Mouse (Mus musculus): ENCODE results near the gene Plcxd1. TPM values are rescaled to one million over a fixed set of nuclear protein-coding genes. Genes with fewer than 3 reads are reported as not detected.
A peak's percentile ranks its signal among the peaks of the same experiment; 100 is the strongest.

The Plcxd1 gene
- total RNA-seq (2012; rRNA removed) (0.64 and 0.67 TPM in 2 replicates), total RNA-seq (2014; rRNA removed) (not detected in 2 replicates), polyA plus RNA-seq (2012; ENCODE audit: insufficient read length, low read depth) (0.98 and 1.3 TPM in 2 replicates)

GRCm38 (mm10) chr5:110099656-110100580 lies at the start of gene Plcxd1:
TSS of gene Plcxd1 (plus strand) at chr5:110099969.
- no peak within 1 kb of the TSS for H3K4me3 ChIP-seq (replicated peaks in 1 of 3; ENCODE audit: low read depth in 2 of 3, low read length in 2 of 3, poor library complexity in 1 of 3)
- H3K79me2 ChIP-seq (replicated peaks; ENCODE audit: control insufficient read depth, extremely low read depth, insufficient read depth, poor library complexity, severe bottlenecking), result no peaks in the 10 kb centered on the region
- no peak for DNase-seq (ENCODE audit: extremely low read depth)
- peaks cover 10% of the 10 kb centered on the region for H3K9me3 ChIP-seq (replicated peaks; ENCODE audit: low read length)
- H3K27me3 ChIP-seq (replicated peaks), result no peaks in the 10 kb centered on the region
- H3K4me1 ChIP-seq (ENCODE audit: control insufficient read depth in 1 of 2, insufficient read depth in 2 of 2), result peaks cover 7 to 10% of the 10 kb centered on the region in 2 experiments; a peak in 3 of 4 replicates
- peaks cover 29 to 34% of the 10 kb centered on the region in 2 experiments for H3K36me3 ChIP-seq (replicated peaks in 1 of 2; ENCODE audit: control insufficient read depth in 1 of 2, insufficient read depth in 1 of 2, low read length in 1 of 2)
- H3K4me2 ChIP-seq (ENCODE audit: insufficient read depth, low read depth, poor library complexity, severe bottlenecking), result no peak within 1 kb of the TSS
- TF ChIP-seq SIN3A (IDR thresholded peaks at IDR 0.05; ENCODE audit: low read length), result no peak
- no peak for TF ChIP-seq MEF2A (IDR thresholded peaks at IDR 0.05; ENCODE audit: borderline replicate concordance, low read depth, low read length)
- TF ChIP-seq ZKSCAN1 (IDR thresholded peaks at IDR 0.05; ENCODE audit: borderline replicate concordance, low read depth, low read length), result no peak
- TF ChIP-seq GABPA (IDR thresholded peaks at IDR 0.05; ENCODE audit: insufficient replicate concordance, low read depth, low read length), result no peak
- TF ChIP-seq HCFC1 (IDR thresholded peaks at IDR 0.05; ENCODE audit: low read depth, low read length), result no peak
- no peak for TF ChIP-seq E2F4 (IDR thresholded peaks at IDR 0.05; ENCODE audit: insufficient replicate concordance, low read depth, low read length)
- no peak for TF ChIP-seq RCOR1 (conservative IDR thresholded peaks at IDR 0.05; ENCODE audit: low read depth, low read length)
- TF ChIP-seq EP300 (IDR thresholded peaks at IDR 0.05; ENCODE audit: low read length), result no peak
- TF ChIP-seq TBP (conservative IDR thresholded peaks at IDR 0.05; ENCODE audit: low read depth, low read length), result no peak
- TF ChIP-seq USF1 (IDR thresholded peaks at IDR 0.05; ENCODE audit: low read depth, low read length), result no peak
- TF ChIP-seq MXI1 (IDR thresholded peaks at IDR 0.05; ENCODE audit: low read depth, low read length), result no peak
- TF ChIP-seq CHD1 (IDR thresholded peaks at IDR 0.05; ENCODE audit: low read depth, low read length), result no peak
- no peak within 1 kb of the TSS for H3K27ac ChIP-seq (ENCODE audit: insufficient read depth, low read depth)
- dilution Hi-C loops (cut with MboI; ENCODE audit: extremely low pct_ligation_motif_present, extremely low pct_unique_long_range_greater_than_20kb, low sequenced_read_pairs), result no loop called here
- in situ Hi-C loops (cut with MboI; ENCODE audit: low pct_ligation_motif_present, low pct_unique_long_range_greater_than_20kb, low sequenced_read_pairs), result no loop called here
- H3K9ac ChIP-seq (ENCODE audit: insufficient read depth, low read depth), result no peak within 1 kb of the TSS

GRCm38 (mm10) chr5:110057637-110058408 lies 41.9 kb upstream of the Plcxd1 start:
- in situ Hi-C loops (cut with MboI; ENCODE audit: low pct_ligation_motif_present, low pct_unique_long_range_greater_than_20kb, low sequenced_read_pairs) (no loop called here), dilution Hi-C loops (cut with MboI; ENCODE audit: extremely low pct_ligation_motif_present, extremely low pct_unique_long_range_greater_than_20kb, low sequenced_read_pairs) (no loop called here)
- H3K36me3 ChIP-seq (replicated peaks in 1 of 2; ENCODE audit: control insufficient read depth in 1 of 2, insufficient read depth in 1 of 2, low read length in 1 of 2), result peaks cover 0 to 3% of the 10 kb centered on the region in 2 experiments
- no peaks in the 10 kb centered on the region for H3K79me2 ChIP-seq (replicated peaks; ENCODE audit: control insufficient read depth, extremely low read depth, insufficient read depth, poor library complexity, severe bottlenecking)
- H3K9ac ChIP-seq (ENCODE audit: insufficient read depth, low read depth), result peak overlapping the region; percentile 63
- peak overlapping the region; percentile 71 to 94 (median 86) for H3K4me3 ChIP-seq (replicated peaks in 1 of 3; ENCODE audit: low read depth in 2 of 3, low read length in 2 of 3, poor library complexity in 1 of 3)
- peak overlapping the region; percentile 63; the same call in 1 of the 2 replicates for H3K27ac ChIP-seq (ENCODE audit: insufficient read depth, low read depth)
- peaks cover 0 to 3% of the 10 kb centered on the region in 2 experiments; a peak in 1 of 4 replicates for H3K4me1 ChIP-seq (ENCODE audit: control insufficient read depth in 1 of 2, insufficient read depth in 2 of 2)
- H3K9me3 ChIP-seq (replicated peaks; ENCODE audit: low read length), result peaks cover 2% of the 10 kb centered on the region
- H3K27me3 ChIP-seq (replicated peaks), result no peaks in the 10 kb centered on the region
- H3K4me2 ChIP-seq (ENCODE audit: insufficient read depth, low read depth, poor library complexity, severe bottlenecking), result peak overlapping the region; percentile 42
- peak; percentile 84 for DNase-seq (ENCODE audit: extremely low read depth)
- TF ChIP-seq MXI1 (IDR thresholded peaks at IDR 0.05; ENCODE audit: low read depth, low read length) (no peak), ZNF384 (IDR thresholded peaks at IDR 0.05; ENCODE audit: low read depth, low read length) (no peak), HCFC1 (IDR thresholded peaks at IDR 0.05; ENCODE audit: low read depth, low read length) (no peak; the same call in 1 of the 2 replicates), RAD21 (IDR thresholded peaks at IDR 0.05; ENCODE audit: low read depth, low read length) (no peak), TCF12 (IDR thresholded peaks at IDR 0.05; ENCODE audit: low read depth, low read length) (peak; percentile 54; the same call in 1 of the 2 replicates), TBP (conservative IDR thresholded peaks at IDR 0.05; ENCODE audit: low read depth, low read length) (peak; percentile 80), ZKSCAN1 (IDR thresholded peaks at IDR 0.05; ENCODE audit: borderline replicate concordance, low read depth, low read length) (no peak), USF2 (conservative IDR thresholded peaks at IDR 0.05; ENCODE audit: low read depth, low read length) (no peak), NRF1 (IDR thresholded peaks at IDR 0.05; ENCODE audit: low read depth, low read length) (peak; percentile 51; the same call in 1 of the 2 replicates), ELF1 (IDR thresholded peaks at IDR 0.05; ENCODE audit: low read depth, low read length) (peak; percentile 80), KAT2A (IDR thresholded peaks at IDR 0.05; ENCODE audit: insufficient replicate concordance, low read length) (no peak), ZMIZ1 (IDR thresholded peaks at IDR 0.05; ENCODE audit: low read depth, low read length) (no peak), E2F4 (IDR thresholded peaks at IDR 0.05; ENCODE audit: insufficient replicate concordance, low read depth, low read length) (no peak), SIN3A (IDR thresholded peaks at IDR 0.05; ENCODE audit: low read length) (peak; percentile 20), IRF4 (IDR thresholded peaks at IDR 0.05; ENCODE audit: low read depth, low read length) (no peak), NELFE (IDR thresholded peaks at IDR 0.05; ENCODE audit: low read depth, low read length) (peak; percentile 69), POLR2A (IDR thresholded peaks at IDR 0.05; ENCODE audit: low read depth, low read length) (peak; percentile 87), RCOR1 (conservative IDR thresholded peaks at IDR 0.05; ENCODE audit: low read depth, low read length) (no peak), BHLHE40 (IDR thresholded peaks at IDR 0.05; ENCODE audit: low read depth, low read length) (no peak), MAZ (IDR thresholded peaks at IDR 0.05; ENCODE audit: low read depth, low read length) (no peak), EP300 (IDR thresholded peaks at IDR 0.05; ENCODE audit: low read length) (no peak), CHD2 (IDR thresholded peaks at IDR 0.05; ENCODE audit: low read length) (no peak)
